Mouse (Mus musculus): ENCODE data around the gene Cfap74. TPM values are rescaled to one million over a fixed set of nuclear protein-coding genes. Genes with fewer than 3 reads are reported as not detected.

Cfap74 gene
- total and polyA plus RNA-seq, 3 experiments: 0.11 TPM; not detected in 2

- DNase-seq (ENCODE audit: low spot score) (no peak), ATAC-seq (ENCODE audit: extremely low read depth, insufficient number of reproducible peaks, low FRiP score, poor library complexity, severe bottlenecking) (no peak)
- H3K36me3 ChIP-seq (replicated peaks): no peaks in the 10 kb centered on the region
- H3K4me3 ChIP-seq (ENCODE audit: low read depth, low read length): no peak overlapping the region
- H3K9me3 ChIP-seq (replicated peaks): no peaks in the 10 kb centered on the region; the same call in 1 of the 2 replicates
- TF ChIP-seq GATA1 (IDR thresholded peaks at IDR 0.05; ENCODE audit: borderline replicate concordance, low read length) (no peak), POLR2AphosphoS5 (IDR thresholded peaks at IDR 0.05; ENCODE audit: insufficient replicate concordance, low read depth, low read length) (no peak), TAL1 (conservative IDR thresholded peaks at IDR 0.05; ENCODE audit: low read depth, low read length) (no peak), GATA2 (IDR thresholded peaks at IDR 0.05; ENCODE audit: borderline replicate concordance, low read depth, low read length) (no peak), CTCF (IDR thresholded peaks at IDR 0.05; ENCODE audit: low read depth, low read length) (no peak)
- peaks cover 2% of the 10 kb centered on the region; the same call in 1 of the 2 replicates for H3K4me1 ChIP-seq (ENCODE audit: insufficient read depth, low read depth, low read length)
- peaks cover 10% of the 10 kb centered on the region; the same call in 1 of the 2 replicates for H3K27me3 ChIP-seq (ENCODE audit: insufficient read depth, low read length)
Measured at GRCm38 (mm10) chr4:155398222-155398540, 10.8 kb upstream of the Cfap74 start.

- Histone ChIP-seq H3K4me1 (ENCODE audit: insufficient read depth, low read depth, low read length) (peaks cover 2% of the 10 kb centered on the region; the same call in 1 of the 2 replicates), H3K4me3 (ENCODE audit: low read depth, low read length) (no peak overlapping the region), H3K36me3 (replicated peaks) (no peaks in the 10 kb centered on the region), H3K27me3 (ENCODE audit: insufficient read depth, low read length) (peaks cover 10% of the 10 kb centered on the region; the same call in 1 of the 2 replicates), H3K9me3 (replicated peaks) (no peaks in the 10 kb centered on the region; the same call in 1 of the 2 replicates)
- no peak for DNase-seq (ENCODE audit: low spot score)
- TF ChIP-seq GATA2 (IDR thresholded peaks at IDR 0.05; ENCODE audit: borderline replicate concordance, low read depth, low read length) (no peak), POLR2AphosphoS5 (IDR thresholded peaks at IDR 0.05; ENCODE audit: insufficient replicate concordance, low read depth, low read length) (no peak), TAL1 (conservative IDR thresholded peaks at IDR 0.05; ENCODE audit: low read depth, low read length) (no peak), CTCF (IDR thresholded peaks at IDR 0.05; ENCODE audit: low read depth, low read length) (no peak), GATA1 (IDR thresholded peaks at IDR 0.05; ENCODE audit: borderline replicate concordance, low read length) (no peak)
- no peak for ATAC-seq (ENCODE audit: extremely low read depth, insufficient number of reproducible peaks, low FRiP score, poor library complexity, severe bottlenecking)
Measured at GRCm38 (mm10) chr4:155401121-155401520, 7.9 kb upstream of the Cfap74 start.

GRCm38 (mm10) chr4:155402489-155402888 is 6.5 kb upstream of the Cfap74 start:
- H3K4me3 ChIP-seq (ENCODE audit: low read depth, low read length): no peak overlapping the region
- no peaks in the 10 kb centered on the region for H3K36me3 ChIP-seq (replicated peaks)
- TF ChIP-seq GATA1 (IDR thresholded peaks at IDR 0.05; ENCODE audit: borderline replicate concordance, low read length) (no peak), TAL1 (conservative IDR thresholded peaks at IDR 0.05; ENCODE audit: low read depth, low read length) (no peak), GATA2 (IDR thresholded peaks at IDR 0.05; ENCODE audit: borderline replicate concordance, low read depth, low read length) (no peak), POLR2AphosphoS5 (IDR thresholded peaks at IDR 0.05; ENCODE audit: insufficient replicate concordance, low read depth, low read length) (no peak), CTCF (IDR thresholded peaks at IDR 0.05; ENCODE audit: low read depth, low read length) (no peak)
- H3K27me3 ChIP-seq (ENCODE audit: insufficient read depth, low read length): peaks cover 9% of the 10 kb centered on the region; the same call in 1 of the 2 replicates
- H3K4me1 ChIP-seq (ENCODE audit: insufficient read depth, low read depth, low read length): peaks cover 2% of the 10 kb centered on the region; the same call in 1 of the 2 replicates
- H3K9me3 ChIP-seq (replicated peaks): no peaks in the 10 kb centered on the region; the same call in 1 of the 2 replicates
- DNase-seq (ENCODE audit: low spot score) (no peak), ATAC-seq (ENCODE audit: extremely low read depth, insufficient number of reproducible peaks, low FRiP score, poor library complexity, severe bottlenecking) (no peak)

GRCm38 (mm10) chr4:155408695-155409057 is 314 bp upstream of the Cfap74 start:
- ATAC-seq (ENCODE audit: extremely low read depth, insufficient number of reproducible peaks, low FRiP score, poor library complexity, severe bottlenecking): no peak
- no peak overlapping the region for H3K4me3 ChIP-seq (ENCODE audit: low read depth, low read length)

GRCm38 (mm10) chr4:155412124-155412523 is 3.1 kb downstream of the Cfap74 start:
- ATAC-seq (ENCODE audit: extremely low read depth, insufficient number of reproducible peaks, low FRiP score, poor library complexity, severe bottlenecking): no peak
- Histone ChIP-seq H3K36me3 (replicated peaks) (no peaks in the 10 kb centered on the region), H3K27me3 (ENCODE audit: insufficient read depth, low read length) (peaks cover 15% of the 10 kb centered on the region), H3K9me3 (replicated peaks) (no peaks in the 10 kb centered on the region), H3K4me3 (ENCODE audit: low read depth, low read length) (no peak overlapping the region), H3K4me1 (ENCODE audit: insufficient read depth, low read depth, low read length) (no peaks in the 10 kb centered on the region)
- no peak for TF ChIP-seq TAL1 (conservative IDR thresholded peaks at IDR 0.05; ENCODE audit: low read depth, low read length)
- no peak for TF ChIP-seq GATA2 (IDR thresholded peaks at IDR 0.05; ENCODE audit: borderline replicate concordance, low read depth, low read length)
- TF ChIP-seq POLR2AphosphoS5 (IDR thresholded peaks at IDR 0.05; ENCODE audit: insufficient replicate concordance, low read depth, low read length): no peak
- TF ChIP-seq GATA1 (IDR thresholded peaks at IDR 0.05; ENCODE audit: borderline replicate concordance, low read length): no peak
- TF ChIP-seq CTCF (IDR thresholded peaks at IDR 0.05; ENCODE audit: low read depth, low read length): no peak
- no peak for DNase-seq (ENCODE audit: low spot score)

More at GRCm38 (mm10) chr4:155408695-155409057, 314 bp upstream of the Cfap74 start:
- Histone ChIP-seq H3K36me3 (replicated peaks) (no peaks in the 10 kb centered on the region), H3K4me1 (ENCODE audit: insufficient read depth, low read depth, low read length) (no peaks in the 10 kb centered on the region), H3K27me3 (ENCODE audit: insufficient read depth, low read length) (peaks cover 13% of the 10 kb centered on the region), H3K9me3 (replicated peaks) (no peaks in the 10 kb centered on the region)
- DNase-seq (ENCODE audit: low spot score): no peak
- TF ChIP-seq POLR2AphosphoS5 (IDR thresholded peaks at IDR 0.05; ENCODE audit: insufficient replicate concordance, low read depth, low read length) (no peak), GATA2 (IDR thresholded peaks at IDR 0.05; ENCODE audit: borderline replicate concordance, low read depth, low read length) (no peak), CTCF (IDR thresholded peaks at IDR 0.05; ENCODE audit: low read depth, low read length) (no peak), GATA1 (IDR thresholded peaks at IDR 0.05; ENCODE audit: borderline replicate concordance, low read length) (no peak), TAL1 (conservative IDR thresholded peaks at IDR 0.05; ENCODE audit: low read depth, low read length) (no peak)

- Histone ChIP-seq H3K36me3 (replicated peaks) (no peaks in the 10 kb centered on the region), H3K4me1 (ENCODE audit: insufficient read depth, low read depth, low read length) (no peaks in the 10 kb centered on the region), H3K4me3 (ENCODE audit: low read depth, low read length) (no peak overlapping the region), H3K9me3 (replicated peaks) (no peaks in the 10 kb centered on the region), H3K27me3 (ENCODE audit: insufficient read depth, low read length) (peaks cover 14% of the 10 kb centered on the region)
- ATAC-seq (ENCODE audit: extremely low read depth, insufficient number of reproducible peaks, low FRiP score, poor library complexity, severe bottlenecking) (no peak), DNase-seq (ENCODE audit: low spot score) (no peak)
- TF ChIP-seq TAL1 (conservative IDR thresholded peaks at IDR 0.05; ENCODE audit: low read depth, low read length) (no peak), POLR2AphosphoS5 (IDR thresholded peaks at IDR 0.05; ENCODE audit: insufficient replicate concordance, low read depth, low read length) (no peak), GATA2 (IDR thresholded peaks at IDR 0.05; ENCODE audit: borderline replicate concordance, low read depth, low read length) (no peak), CTCF (IDR thresholded peaks at IDR 0.05; ENCODE audit: low read depth, low read length) (no peak), GATA1 (IDR thresholded peaks at IDR 0.05; ENCODE audit: borderline replicate concordance, low read length) (no peak)
Measured at GRCm38 (mm10) chr4:155413641-155414335, 4.8 kb downstream of the Cfap74 start.
